Mouse (Mus musculus) testis, adult 2 months (tissue): ENCODE measurements around the gene Wdr1.

ENCODE experiments used
- CTCF ChIP-seq: fragments of 200-500 bp; IDR thresholded peaks from 2 replicates; pipeline ENCODE4 v1.5.1; 2012; ENCODE audit warnings: low read depth, mild to moderate bottlenecking, inconsistent platforms, low read length, moderate library complexity; ENCODE audit not compliant: control insufficient read depth, insufficient read depth, insufficient replicate concordance
- POLR2A ChIP-seq: fragments of 200-500 bp; IDR thresholded peaks from 2 replicates; pipeline ENCODE4 v1.6.1; 2012; ENCODE audit warnings: low read depth, mild to moderate bottlenecking, inconsistent platforms, low read length, moderate library complexity; ENCODE audit not compliant: control insufficient read depth

GRCm38 (mm10) chr5:38549461-38549909, 13.5 kb downstream of the Wdr1 start:
- TF ChIP-seq CTCF, result no peak
- no peak for TF ChIP-seq POLR2A
